Mouse (Mus musculus): ENCODE data around the gene Mdh2. TPM values are rescaled to one million over a fixed set of nuclear protein-coding genes. Genes with fewer than 3 reads are reported as not detected.
A peak's percentile ranks its signal among the peaks of the same experiment; 100 is the strongest.

Gene Mdh2
- total RNA-seq (2014; rRNA removed): 115 and 132 TPM in 2 replicates
- polyA plus RNA-seq (2015; fragmentation: Nextera tagmentation; extraction: Ambion mirVana): 663 and 665 TPM in 2 replicates

DNA sequence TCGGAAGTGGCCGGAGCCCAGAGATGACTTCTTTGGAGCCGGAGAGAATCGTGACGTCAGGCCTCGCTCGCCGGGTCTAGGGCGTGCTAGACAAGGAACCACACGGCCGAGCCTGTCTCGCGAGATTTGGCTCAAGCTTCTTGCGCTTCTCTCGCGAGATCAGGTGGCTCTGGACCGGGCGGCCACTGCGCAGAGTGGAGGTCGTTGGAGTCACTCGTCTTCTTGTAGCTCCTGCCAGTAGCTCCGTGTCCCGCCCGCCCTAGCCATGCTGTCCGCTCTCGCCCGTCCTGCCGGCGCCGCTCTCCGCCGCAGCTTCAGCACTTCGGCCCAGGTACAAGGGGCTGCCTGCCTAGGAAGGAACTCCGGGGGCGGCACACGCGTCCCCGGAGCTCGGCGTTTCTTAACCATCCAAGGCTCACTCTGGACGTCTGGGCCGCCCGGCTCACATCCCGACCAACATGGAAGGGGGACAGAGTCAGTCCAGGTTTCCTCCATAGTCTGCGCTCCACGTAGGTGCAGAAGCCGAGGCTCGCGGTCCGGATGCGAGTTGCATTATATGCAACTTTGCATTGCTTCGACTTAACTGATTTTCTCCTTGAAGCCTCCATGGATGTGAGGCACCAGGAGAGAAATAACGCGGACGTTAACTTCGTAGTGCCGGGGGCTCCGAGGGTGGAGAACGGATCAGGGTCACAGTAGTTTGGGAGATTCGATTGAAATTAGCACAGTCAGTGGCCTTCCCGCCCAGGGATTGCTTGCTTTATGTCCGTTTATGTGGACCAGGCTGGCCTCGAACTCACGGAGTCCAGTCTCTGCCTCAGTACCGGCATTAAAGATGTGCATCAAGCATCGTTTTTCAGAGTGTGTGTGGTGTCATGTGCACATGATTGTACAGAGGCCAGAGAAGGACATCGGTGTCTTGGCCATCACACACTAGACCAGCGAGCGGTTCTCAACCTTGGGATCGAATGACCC, at the start of gene Mdh2:
Mdh2 (plus strand) TSS at position 10 of the 975 bp plus-strand sequence.
- peak; percentile 15; the same call in 1 of the 2 replicates for TF ChIP-seq CTCF (IDR thresholded peaks at IDR 0.05; ENCODE audit: low read depth)
- Histone ChIP-seq H3K36me3 (ENCODE audit: insufficient read depth) (peaks cover 14% of the 10 kb centered on the region), H3K9ac (peak within 1 kb of the TSS; percentile 99), H3K4me3 (ENCODE audit: low read depth, low read length) (peak within 1 kb of the TSS; percentile 91), H3K27me3 (ENCODE audit: insufficient read depth, low read length) (no peaks in the 10 kb centered on the region), H3K4me2 (ENCODE audit: low read depth) (peak within 1 kb of the TSS; percentile 94), H3K27ac (ENCODE audit: low read depth, low read length) (peak within 1 kb of the TSS; percentile 93), H3K4me1 (ENCODE audit: insufficient read depth) (peaks cover 7% of the 10 kb centered on the region), H3K9me3 (ENCODE audit: low read length) (no peaks in the 10 kb centered on the region)
- peak; percentile 99 for ATAC-seq
- WGBS: 3% methylated on average over 70 of the region's 70 CpGs
- peak; percentile 100 for DNase-seq

DNA sequence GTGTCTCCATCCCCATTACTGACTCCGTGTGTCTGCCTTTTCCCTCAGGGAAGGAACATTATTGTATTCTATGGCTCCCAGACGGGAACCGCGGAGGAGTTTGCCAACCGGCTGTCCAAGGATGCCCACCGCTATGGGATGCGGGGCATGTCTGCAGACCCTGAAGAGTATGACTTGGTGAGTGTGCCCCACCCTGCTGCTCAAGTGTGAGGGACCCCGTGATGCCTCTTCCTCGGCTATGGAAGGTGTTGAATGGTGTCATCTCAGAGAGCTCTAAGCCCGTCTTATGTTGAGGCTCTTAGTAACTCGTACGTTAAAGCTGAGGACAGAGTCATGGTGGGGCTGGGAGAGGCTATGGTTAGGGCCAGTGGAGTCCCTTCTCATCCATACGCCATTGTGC, 48.9 kb upstream of the Mdh2 start:
- Histone ChIP-seq H3K27me3 (ENCODE audit: insufficient read depth, low read length) (no peaks in the 10 kb centered on the region), H3K27ac (ENCODE audit: low read depth, low read length) (no peak overlapping the region), H3K4me2 (ENCODE audit: low read depth) (no peak overlapping the region), H3K36me3 (ENCODE audit: insufficient read depth) (peaks cover 51% of the 10 kb centered on the region), H3K9me3 (ENCODE audit: low read length) (no peaks in the 10 kb centered on the region), H3K4me3 (ENCODE audit: low read depth, low read length) (no peak overlapping the region), H3K4me1 (ENCODE audit: insufficient read depth) (peaks cover 18% of the 10 kb centered on the region), H3K9ac (no peak overlapping the region)
- DNase-seq (no peak), ATAC-seq (no peak)
- 91% methylated on average over 13 of the region's 13 CpGs for WGBS
- no peak for TF ChIP-seq CTCF (IDR thresholded peaks at IDR 0.05; ENCODE audit: low read depth)

DNA sequence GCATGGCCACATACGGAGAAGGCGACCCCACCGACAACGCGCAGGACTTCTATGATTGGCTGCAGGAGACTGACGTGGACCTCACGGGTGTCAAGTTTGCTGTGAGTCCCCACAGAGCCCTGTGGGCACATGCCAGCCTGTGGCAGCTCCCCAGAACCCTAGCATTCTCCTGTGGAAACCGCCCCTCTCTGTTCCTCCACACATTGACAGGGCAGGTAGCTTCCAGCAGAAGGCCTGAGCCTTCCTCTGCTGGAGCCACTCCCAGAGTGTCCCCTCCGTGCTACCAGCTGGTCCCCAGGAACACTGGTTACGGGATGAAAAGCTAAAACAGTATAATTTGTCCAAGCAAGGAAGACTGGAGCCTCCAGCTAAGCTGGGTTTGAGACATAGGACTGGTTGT, 48.0 kb upstream of the Mdh2 start:
- no peaks in the 10 kb centered on the region for H3K27me3 ChIP-seq (ENCODE audit: insufficient read depth, low read length)
- no peaks in the 10 kb centered on the region for H3K9me3 ChIP-seq (ENCODE audit: low read length)
- peaks cover 60% of the 10 kb centered on the region for H3K36me3 ChIP-seq (ENCODE audit: insufficient read depth)
- no peak overlapping the region for H3K4me2 ChIP-seq (ENCODE audit: low read depth)
- H3K27ac ChIP-seq (ENCODE audit: low read depth, low read length): no peak overlapping the region
- 92% methylated on average over 10 of the region's 10 CpGs for WGBS
- DNase-seq (no peak), ATAC-seq (no peak)
- H3K4me1 ChIP-seq (ENCODE audit: insufficient read depth): peaks cover 9% of the 10 kb centered on the region
- no peak overlapping the region for H3K4me3 ChIP-seq (ENCODE audit: low read depth, low read length)
- no peak overlapping the region for H3K9ac ChIP-seq
- no peak for TF ChIP-seq CTCF (IDR thresholded peaks at IDR 0.05; ENCODE audit: low read depth)

DNA sequence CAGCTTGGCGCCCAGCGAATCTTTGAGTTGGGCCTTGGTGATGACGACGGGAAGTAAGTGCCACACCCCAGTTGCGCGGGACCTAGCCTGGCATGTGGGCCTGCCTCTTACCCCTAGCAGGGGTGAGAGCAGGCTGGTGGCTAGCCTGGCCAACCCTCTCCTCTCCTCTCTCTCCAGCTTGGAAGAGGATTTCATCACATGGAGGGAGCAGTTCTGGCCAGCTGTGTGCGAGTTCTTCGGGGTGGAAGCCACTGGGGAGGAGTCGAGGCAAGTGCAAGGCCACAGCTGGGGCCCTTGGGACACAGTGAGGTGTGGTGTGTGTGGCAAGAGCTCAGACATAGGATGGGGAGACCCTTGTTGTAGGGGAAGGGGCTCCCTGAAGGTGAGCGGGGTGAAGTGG, 47.4 kb upstream of the Mdh2 start:
- Histone ChIP-seq H3K27me3 (ENCODE audit: insufficient read depth, low read length) (no peaks in the 10 kb centered on the region), H3K9me3 (ENCODE audit: low read length) (no peaks in the 10 kb centered on the region), H3K9ac (no peak overlapping the region), H3K4me3 (ENCODE audit: low read depth, low read length) (no peak overlapping the region), H3K27ac (ENCODE audit: low read depth, low read length) (no peak overlapping the region), H3K4me1 (ENCODE audit: insufficient read depth) (peaks cover 4% of the 10 kb centered on the region; the same call in 1 of the 2 replicates), H3K36me3 (ENCODE audit: insufficient read depth) (peaks cover 67% of the 10 kb centered on the region), H3K4me2 (ENCODE audit: low read depth) (no peak overlapping the region)
- WGBS: 94% methylated on average over 10 of the region's 10 CpGs
- no peak for DNase-seq
- no peak for ATAC-seq
- TF ChIP-seq CTCF (IDR thresholded peaks at IDR 0.05; ENCODE audit: low read depth): no peak

DNA sequence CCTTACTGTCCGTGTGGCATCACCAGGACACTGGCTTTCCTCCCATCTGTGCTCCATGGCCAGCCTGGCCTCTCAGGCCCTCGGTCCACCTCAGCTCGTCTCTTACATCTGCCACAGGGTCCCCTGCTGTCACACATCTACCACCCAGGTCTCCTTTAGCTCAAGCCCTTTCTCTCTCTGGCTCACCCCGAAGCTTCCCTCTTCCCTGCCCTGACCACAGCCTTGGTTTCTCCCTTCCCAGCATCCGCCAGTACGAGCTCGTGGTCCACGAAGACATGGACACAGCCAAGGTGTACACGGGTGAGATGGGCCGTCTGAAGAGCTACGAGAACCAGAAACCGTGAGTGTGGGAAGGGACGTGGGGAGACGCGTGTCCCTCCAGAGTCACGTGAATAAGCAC, 47.0 kb upstream of the Mdh2 start:
- no peak for TF ChIP-seq CTCF (IDR thresholded peaks at IDR 0.05; ENCODE audit: low read depth)
- Histone ChIP-seq H3K4me2 (ENCODE audit: low read depth) (no peak overlapping the region), H3K4me3 (ENCODE audit: low read depth, low read length) (no peak overlapping the region), H3K36me3 (ENCODE audit: insufficient read depth) (peaks cover 70% of the 10 kb centered on the region), H3K4me1 (ENCODE audit: insufficient read depth) (no peaks in the 10 kb centered on the region), H3K9ac (no peak overlapping the region), H3K27ac (ENCODE audit: low read depth, low read length) (no peak overlapping the region), H3K27me3 (ENCODE audit: insufficient read depth, low read length) (no peaks in the 10 kb centered on the region), H3K9me3 (ENCODE audit: low read length) (no peaks in the 10 kb centered on the region)
- 95% methylated on average over 16 of the region's 16 CpGs for WGBS
- no peak for ATAC-seq
- no peak for DNase-seq

DNA sequence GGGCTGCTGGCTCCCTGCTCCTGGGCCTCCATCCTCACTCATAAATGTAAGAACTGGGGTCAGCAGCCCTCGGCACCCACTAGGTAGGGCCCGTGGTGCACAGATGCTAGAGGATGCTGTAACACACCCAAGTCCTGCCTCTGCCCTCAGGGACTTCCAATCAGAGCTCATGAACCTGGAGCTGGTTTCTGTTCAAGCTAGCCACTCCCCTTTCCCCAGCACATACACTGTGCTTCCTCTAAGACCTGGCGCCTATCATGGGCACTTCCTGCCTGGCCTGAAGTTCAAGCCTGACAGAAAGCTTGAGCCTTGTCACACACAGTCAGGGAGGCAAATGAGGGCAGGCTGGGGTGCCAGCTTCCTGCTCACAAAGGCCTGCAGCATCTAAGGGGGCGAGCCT, 45.2 kb upstream of the Mdh2 start:
- ATAC-seq (no peak), DNase-seq (no peak)
- peaks cover 83% of the 10 kb centered on the region for H3K36me3 ChIP-seq (ENCODE audit: insufficient read depth)
- no peak overlapping the region for H3K4me2 ChIP-seq (ENCODE audit: low read depth)
- H3K27me3 ChIP-seq (ENCODE audit: insufficient read depth, low read length): no peaks in the 10 kb centered on the region
- H3K4me1 ChIP-seq (ENCODE audit: insufficient read depth): no peaks in the 10 kb centered on the region
- no peak for TF ChIP-seq CTCF (IDR thresholded peaks at IDR 0.05; ENCODE audit: low read depth)
- no peak overlapping the region for H3K27ac ChIP-seq (ENCODE audit: low read depth, low read length)
- H3K9ac ChIP-seq: no peak overlapping the region
- no peak overlapping the region for H3K4me3 ChIP-seq (ENCODE audit: low read depth, low read length)
- H3K9me3 ChIP-seq (ENCODE audit: low read length): no peaks in the 10 kb centered on the region
- WGBS: 94% methylated on average over 4 of the region's 4 CpGs

DNA sequence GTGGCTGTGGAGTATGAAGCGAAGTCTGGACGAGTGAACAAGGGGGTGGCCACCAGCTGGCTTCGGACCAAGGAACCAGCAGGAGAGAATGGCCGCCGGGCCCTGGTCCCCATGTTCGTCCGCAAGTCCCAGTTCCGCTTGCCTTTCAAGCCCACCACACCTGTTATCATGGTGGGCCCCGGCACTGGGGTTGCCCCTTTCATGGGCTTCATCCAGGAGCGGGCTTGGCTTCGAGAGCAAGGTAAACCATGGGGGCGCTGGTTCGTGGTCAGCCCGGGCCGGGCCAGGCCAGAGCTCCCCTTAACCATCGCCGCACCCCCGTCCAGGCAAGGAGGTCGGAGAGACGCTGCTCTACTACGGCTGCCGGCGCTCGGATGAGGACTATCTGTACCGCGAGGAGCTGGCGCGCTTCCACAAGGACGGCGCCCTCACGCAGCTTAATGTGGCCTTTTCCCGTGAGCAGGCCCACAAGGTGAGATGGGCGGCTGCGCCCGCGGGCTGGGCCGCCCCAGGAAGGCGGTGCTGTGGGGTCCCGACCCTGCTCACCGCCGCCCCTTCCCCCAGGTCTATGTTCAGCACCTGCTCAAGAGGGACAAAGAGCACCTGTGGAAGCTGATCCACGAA, 44.1 kb upstream of the Mdh2 start:
- ATAC-seq (no peak), DNase-seq (no peak)
- no peaks in the 10 kb centered on the region for H3K27me3 ChIP-seq (ENCODE audit: insufficient read depth, low read length)
- no peak overlapping the region for H3K4me2 ChIP-seq (ENCODE audit: low read depth)
- peaks cover 83% of the 10 kb centered on the region for H3K36me3 ChIP-seq (ENCODE audit: insufficient read depth)
- no peaks in the 10 kb centered on the region for H3K4me1 ChIP-seq (ENCODE audit: insufficient read depth)
- H3K9ac ChIP-seq: no peak overlapping the region
- H3K4me3 ChIP-seq (ENCODE audit: low read depth, low read length): no peak overlapping the region
- 95% methylated on average over 42 of the region's 42 CpGs for WGBS
- TF ChIP-seq CTCF (IDR thresholded peaks at IDR 0.05; ENCODE audit: low read depth): no peak
- H3K27ac ChIP-seq (ENCODE audit: low read depth, low read length): no peak overlapping the region
- H3K9me3 ChIP-seq (ENCODE audit: low read length): no peaks in the 10 kb centered on the region

Data from forebrain, postnatal 0 days (tissue).